Mouse (Mus musculus) bone marrow, adult 2 months (tissue): ENCODE data around the gene Lrrc26.

Experiments used
- CTCF ChIP-seq: fragments of 200-500 bp; IDR thresholded peaks from 2 replicates; pipeline ENCODE4 v1.5.1; 2011; ENCODE audit warnings: low read length, control low read depth; ENCODE audit not compliant: control insufficient read depth, insufficient read depth
- POLR2A ChIP-seq: fragments of 200-500 bp; IDR thresholded peaks from 2 replicates; pipeline ENCODE4 v1.6.1; 2011; ENCODE audit warnings: low read depth, mild to moderate bottlenecking, control low read depth, low read length, borderline replicate concordance; ENCODE audit not compliant: control insufficient read depth

- TF ChIP-seq CTCF (no peak), POLR2A (peak; percentile 37; the same call in 1 of the 2 replicates)
Observed at GRCm38 (mm10) chr2:25262795-25263622, 26.7 kb upstream of the Lrrc26 start.
